Mouse (Mus musculus) ES-E14 (cell line): ENCODE data around the gene Amtn. TPM values are rescaled to one million over a fixed set of nuclear protein-coding genes. Genes with fewer than 3 reads are reported as not detected.
"Not testable (repeated sequence)": the region's sequence is repeated elsewhere in the genome, so short reads cannot be mapped to it uniquely, and the experiment has no call there.

Experiments used
- DNase-seq: peaks from one replicate; pipeline ENCODE4 v3.0.0-alpha.2; 2013; ENCODE audit warnings: low read depth, low spot score
- H3K27ac ChIP-seq: 2 replicates; pipeline ENCODE4 v1.5.1; 2012; ENCODE audit warnings: low read depth, mild to moderate bottlenecking, low read length, moderate library complexity, mixed read lengths; ENCODE audit not compliant: poor library complexity, insufficient read depth, severe bottlenecking
- H3K36me3 ChIP-seq: 2 replicates; pipeline ENCODE4 v1.6.1; 2012; ENCODE audit warnings: mild to moderate bottlenecking, low read length, moderate library complexity, mixed read lengths; ENCODE audit not compliant: control insufficient read depth, poor library complexity, insufficient read depth, severe bottlenecking
- H3K4me1 ChIP-seq, 2 experiments: fragments of 150-350 bp in 1 of 2; sonication (generic) in 1 of 2; 2 replicates each; pipeline ENCODE4 v1.6.1; 2012; ENCODE audit warnings: low read length in 2 of 2, mild to moderate bottlenecking in 1 of 2, mixed read lengths in 1 of 2; ENCODE audit not compliant: control insufficient read depth in 2 of 2, insufficient read depth in 2 of 2, poor library complexity in 1 of 2
- H3K4me3 ChIP-seq, 2 experiments: fragments of 150-350 bp in 1 of 2; sonication (generic) in 1 of 2; 2 replicates each; pipeline ENCODE4 v1.5.1; 2012; ENCODE audit warnings: low read length in 2 of 2, low read depth in 1 of 2, mild to moderate bottlenecking in 1 of 2, mixed read lengths in 1 of 2; ENCODE audit not compliant: insufficient read depth in 1 of 2, poor library complexity in 1 of 2, severe bottlenecking in 1 of 2
- H3K9ac ChIP-seq: 2 replicates; pipeline ENCODE4 v1.6.1; 2012; ENCODE audit warnings: low read depth, mild to moderate bottlenecking, low read length, mixed read lengths; ENCODE audit not compliant: poor library complexity, insufficient read depth, severe bottlenecking
- H3K9me3 ChIP-seq: fragments of 150-350 bp; sonication (generic); 2 replicates; pipeline ENCODE4 v1.6.1; 2012; ENCODE audit warnings: low read depth, mild to moderate bottlenecking, low read length; ENCODE audit not compliant: control insufficient read depth, insufficient read depth
- CHD2 ChIP-seq: IDR thresholded peaks from 2 replicates; pipeline ENCODE4 v1.6.1; 2014; ENCODE audit warnings: mild to moderate bottlenecking, low read depth, low read length, inconsistent platforms
- HCFC1 ChIP-seq: IDR thresholded peaks from 2 replicates; pipeline ENCODE4 v1.6.1; 2012; ENCODE audit warnings: low read length, inconsistent platforms, borderline replicate concordance; ENCODE audit not compliant: insufficient read depth
- MAFK ChIP-seq: IDR thresholded peaks from 2 replicates; pipeline ENCODE4 v1.6.1; 2014; ENCODE audit warnings: mild to moderate bottlenecking, low read depth, low read length, inconsistent platforms; ENCODE audit not compliant: insufficient read depth
- ZC3H11A ChIP-seq: IDR thresholded peaks from 2 replicates; pipeline ENCODE4 v1.6.1; 2012; ENCODE audit warnings: low read depth, mild to moderate bottlenecking, inconsistent platforms, low read length, borderline replicate concordance
- ZNF384 ChIP-seq: IDR thresholded peaks from 2 replicates; pipeline ENCODE4 v1.6.1; 2012; ENCODE audit warnings: low read depth, low read length, inconsistent platforms
- in situ Hi-C, 2 experiments: fragments of 600-800 bp; cut with MboI; formaldehyde crosslinking; loops; one replicate each; pipeline ENCODE4 v1.15.1; 2025; ENCODE audit warnings: low sequenced_read_pairs in 2 of 2, inconsistent platforms in 1 of 2; ENCODE audit not compliant: unreplicated experiment in 2 of 2
- total RNA-seq: library from RNA; depleted of rRNA; stranded (reverse); fragments of 300-350 nt; gene quantifications from 2 replicates; pipeline ENCODE4 v1.2.3, GENCODE M21; 2012; rRNA removed

Gene Amtn
- total RNA-seq, 1 experiment = not detected

- Histone ChIP-seq H3K9me3 (no peaks in the 10 kb centered on the region), H3K27ac (no peak overlapping the region), H3K4me3 (no peak overlapping the region), H3K4me1 (no peaks in the 10 kb centered on the region), H3K9ac (no peak overlapping the region), H3K36me3 (no peaks in the 10 kb centered on the region)
- in situ Hi-C loops = no loop called here
- no peak for DNase-seq
- TF ChIP-seq ZC3H11A (no peak), MAFK (no peak), HCFC1 (no peak)
These were observed 44.6 kb downstream of the Amtn start for GRCm38 (mm10) chr5:88420319-88421065.

GRCm38 (mm10) chr5:88424892-88425291, 49.0 kb downstream of the Amtn start:
- H3K27ac ChIP-seq, in situ Hi-C loops, DNase-seq, H3K4me3 ChIP-seq, H3K9ac ChIP-seq, H3K9me3 ChIP-seq, H3K36me3 ChIP-seq, H3K4me1 ChIP-seq: not testable (repeated sequence)

- Histone ChIP-seq H3K4me1 (no peaks in the 10 kb centered on the region), H3K4me3 (no peak overlapping the region), H3K27ac (no peak overlapping the region), H3K36me3 (no peaks in the 10 kb centered on the region), H3K9ac (no peak overlapping the region), H3K9me3 (no peaks in the 10 kb centered on the region)
- DNase-seq = no peak
- TF ChIP-seq HCFC1 = no peak
- no peak for TF ChIP-seq CHD2
- no peak for TF ChIP-seq ZNF384
- TF ChIP-seq MAFK = no peak
- TF ChIP-seq ZC3H11A = no peak
- in situ Hi-C loops = no loop called here
These were observed 50.8 kb downstream of the Amtn start for GRCm38 (mm10) chr5:88426753-88427152.

Other genes starting within 250 kb of the Amtn start
- gene Gm11115, start 222.0 kb upstream of the Amtn start, total RNA-seq = not detected in 2 replicates
- gene Gm7714, start 107.2 kb upstream of the Amtn start, total RNA-seq = not detected in 2 replicates
- not detected in 2 replicates for gene Prol1, start 58.8 kb upstream of the Amtn start, total RNA-seq
- not detected in 2 replicates for gene Ambn, start 79.9 kb downstream of the Amtn start, total RNA-seq
- gene Enam, start 111.9 kb downstream of the Amtn start, total RNA-seq = not detected in 2 replicates
- 0.42 and 2.2 TPM in 2 replicates for gene Jchain, start 151.8 kb downstream of the Amtn start, total RNA-seq
- 43.4 and 71.0 TPM in 2 replicates for gene Utp3, start 178.4 kb downstream of the Amtn start, total RNA-seq
- gene Rufy3, start 188.9 kb downstream of the Amtn start, total RNA-seq = 10.8 and 15.0 TPM in 2 replicates